Comparison of ENCODE assay signal across 16 mouse cellular contexts in genomic region chr2:156901344-156901743, GRCm38 (mm10). TPM values are rescaled to one million over a fixed set of nuclear protein-coding genes. Genes with fewer than 3 reads are reported as not detected.
"Had no signal": no experiment of that assay in that cellular context is flagged by ENCODE, and none has a peak within 500 bp of the region (broad histone marks: within the 10 kb centered on the region; RNA-seq: fewer than 3 reads in every experiment).

No protein-coding gene starts in this region.

- H3K4me2 ChIP-seq: neural tube, embryonic 13.5 days; neural tube, embryonic 15.5 days; stomach, embryonic 15.5 days had no signal

- H3K27ac ChIP-seq: neural tube, embryonic 13.5 days; neural tube, embryonic 15.5 days; stomach, embryonic 15.5 days; stomach, postnatal 0 days had no signal

- H3K4me3 ChIP-seq: neural tube, embryonic 13.5 days; neural tube, embryonic 15.5 days; stomach, embryonic 15.5 days had no signal

- H3K27me3 ChIP-seq: neural tube, embryonic 13.5 days; neural tube, embryonic 15.5 days; stomach, embryonic 15.5 days had no signal

- H3K9ac ChIP-seq: neural tube, embryonic 13.5 days; neural tube, embryonic 15.5 days; stomach, embryonic 15.5 days had no signal

- H3K4me1 ChIP-seq: neural tube, embryonic 13.5 days; stomach, embryonic 15.5 days had no signal

- DNase-seq: retina, postnatal 1 day; right cerebral cortex, adult 18-20 months; right cerebral cortex, postnatal 14 days; right cerebral cortex, postnatal 25 days; right cerebral cortex, postnatal 4 days; spleen, adult 18-20 months; thymus, adult 18-20 months; thymus, adult 2 months; thymus, postnatal 14 days; thymus, postnatal 25 days; thymus, postnatal 36 days; thymus, postnatal 4 days had no signal

- H3K9me3 ChIP-seq: neural tube, embryonic 13.5 days; neural tube, embryonic 15.5 days; stomach, embryonic 15.5 days had no signal

- H3K36me3 ChIP-seq: neural tube, embryonic 13.5 days; neural tube, embryonic 15.5 days; stomach, embryonic 15.5 days had no signal

RNA-seq across cellular contexts. Expression of gene Sla2, which starts 14.4 kb away (rescaled TPM):
- polyA plus RNA-seq: neural tube, embryonic 13.5 days had no signal
